Mouse (Mus musculus) adrenal gland, adult (tissue): Measurements from ENCODE around the gene Erich4.
"Not testable (repeated sequence)": the region's sequence is repeated elsewhere in the genome, so short reads cannot be mapped to it uniquely, and the experiment has no call there.

Experiments
- DNase-seq, 2 experiments: peaks; one replicate each; pipeline ENCODE4 v3.0.0; 2022 to 2023; ENCODE audit warnings: low spot score in 1 of 2; ENCODE audit not compliant: inconsistent age in 2 of 2

Erich4 gene

GRCm38 (mm10) chr7:25582301-25582810 lies 33.3 kb downstream of the Erich4 start:
- DNase-seq, result no peak

GRCm38 (mm10) chr7:25579441-25579840 lies 36.3 kb downstream of the Erich4 start:
- no peak for DNase-seq

- DNase-seq, result not testable (repeated sequence)
Observed at GRCm38 (mm10) chr7:25576793-25577437, 38.8 kb downstream of the Erich4 start.

DNA sequence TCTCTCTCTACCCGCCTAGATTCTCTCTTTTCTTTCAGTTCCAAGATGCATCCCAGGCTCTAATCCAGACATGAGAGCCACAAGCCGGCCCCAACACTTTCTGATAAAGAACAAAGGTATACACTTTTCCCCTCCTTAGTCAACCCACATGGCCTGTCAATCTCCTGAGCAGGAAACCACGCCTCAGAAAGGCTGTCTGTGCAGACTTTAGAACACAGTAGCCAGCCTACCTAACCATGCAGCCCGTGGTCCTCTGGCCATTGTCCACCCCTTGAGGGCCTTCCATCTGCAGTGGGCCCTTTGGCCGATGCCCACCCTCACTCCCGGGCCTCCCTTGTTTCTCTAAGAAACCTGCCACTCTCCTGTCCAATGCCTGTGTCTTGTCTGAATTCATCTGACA lies 39.4 kb downstream of the Erich4 start:
- not testable (repeated sequence) for DNase-seq

- DNase-seq, result no peak
Observed at GRCm38 (mm10) chr7:25575870-25576269, 39.8 kb downstream of the Erich4 start.

GRCm38 (mm10) chr7:25575105-25575504 lies 40.6 kb downstream of the Erich4 start:
- DNase-seq, result no peak

GRCm38 (mm10) chr7:25573806-25574205 lies 41.9 kb downstream of the Erich4 start:
- not testable (repeated sequence) for DNase-seq

GRCm38 (mm10) chr7:25568721-25569120 lies 47.0 kb downstream of the Erich4 start:
- DNase-seq, result no peak
